Mouse (Mus musculus): Measurements from ENCODE around the gene Sfxn1. TPM values are rescaled to one million over a fixed set of nuclear protein-coding genes. Genes with fewer than 3 reads are reported as not detected.

Gene Sfxn1
- total RNA-seq, 2 experiments from 2014 or later: 42.6 to 45.1 TPM

- DNase-seq (ENCODE audit: extremely low spot score in 1 of 2, low spot score in 1 of 2): no peak
Measured at GRCm38 (mm10) chr13:54076762-54077460, 5.2 kb downstream of the Sfxn1 start.

GRCm38 (mm10) chr13:54077470-54078174 is 6.0 kb downstream of the Sfxn1 start:
- no peak for DNase-seq (ENCODE audit: extremely low spot score in 1 of 2, low spot score in 1 of 2)

DNA sequence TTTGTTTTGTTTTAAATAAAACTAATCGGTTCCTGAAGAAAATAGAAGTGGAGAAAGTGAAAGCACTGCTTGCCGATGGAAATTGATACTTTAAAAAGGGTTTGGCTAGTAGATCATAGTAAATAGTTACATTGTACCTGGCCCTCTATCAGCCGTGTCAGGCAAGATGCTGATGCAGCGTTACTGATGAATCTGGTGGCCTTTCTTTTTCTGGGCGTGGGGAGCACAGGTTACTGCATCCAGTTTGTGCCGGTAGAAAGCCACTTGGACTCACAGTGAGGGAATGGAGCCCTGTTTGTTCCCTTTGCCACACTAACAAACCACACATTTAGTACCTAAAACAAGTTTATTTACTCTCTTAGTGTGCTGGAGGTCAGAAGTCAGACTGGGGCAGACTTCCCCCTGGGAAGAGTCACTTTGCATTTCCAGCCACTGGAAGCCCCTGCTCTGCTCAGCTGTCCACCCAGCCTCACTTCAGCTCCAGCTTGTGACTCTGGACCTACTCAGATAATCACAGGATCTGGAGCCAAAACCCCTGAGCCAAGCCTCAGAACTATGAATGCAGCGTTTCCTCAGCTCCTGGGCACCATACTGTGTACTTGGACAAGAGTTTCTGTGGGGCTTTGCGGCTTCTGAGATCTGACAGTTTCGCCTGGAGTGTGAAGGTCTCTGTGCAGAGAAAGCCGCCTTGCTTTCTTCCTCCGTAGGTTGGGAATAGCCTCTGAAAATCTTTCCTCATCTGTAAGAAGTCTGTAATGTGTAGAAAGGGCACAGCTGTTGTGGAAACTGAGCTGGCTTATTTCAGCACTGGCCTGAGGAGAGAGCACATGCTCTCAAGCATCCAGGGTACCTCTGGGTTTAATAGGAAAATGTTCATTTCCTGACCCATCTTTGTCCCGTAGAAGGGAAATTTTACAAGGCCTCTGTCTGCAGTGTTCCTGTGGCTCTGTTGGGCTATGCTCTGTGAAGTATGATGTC is 8.4 kb downstream of the Sfxn1 start:
- no peak for DNase-seq (ENCODE audit: extremely low spot score in 1 of 2, low spot score in 1 of 2)

DNA sequence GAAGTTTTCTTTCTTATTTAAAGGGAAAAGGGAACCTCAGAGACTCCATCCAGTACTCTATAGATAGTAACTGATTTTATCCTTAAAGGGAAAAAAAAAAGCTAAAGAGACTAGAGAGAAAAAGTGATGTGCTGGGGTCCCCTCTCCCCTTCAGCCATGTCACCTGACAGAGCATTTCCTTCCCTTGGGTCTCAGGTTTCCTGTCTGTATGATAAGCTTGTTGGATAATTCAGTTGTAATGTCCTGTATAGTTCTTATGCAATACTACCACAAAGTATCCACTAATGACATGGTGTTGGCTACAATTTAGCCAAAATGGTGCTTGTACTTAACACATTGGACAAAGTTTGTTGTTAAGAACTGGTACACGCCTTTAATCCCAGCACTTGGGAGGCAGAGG is 9.1 kb downstream of the Sfxn1 start:
- DNase-seq (ENCODE audit: extremely low spot score in 1 of 2, low spot score in 1 of 2): no peak

DNA sequence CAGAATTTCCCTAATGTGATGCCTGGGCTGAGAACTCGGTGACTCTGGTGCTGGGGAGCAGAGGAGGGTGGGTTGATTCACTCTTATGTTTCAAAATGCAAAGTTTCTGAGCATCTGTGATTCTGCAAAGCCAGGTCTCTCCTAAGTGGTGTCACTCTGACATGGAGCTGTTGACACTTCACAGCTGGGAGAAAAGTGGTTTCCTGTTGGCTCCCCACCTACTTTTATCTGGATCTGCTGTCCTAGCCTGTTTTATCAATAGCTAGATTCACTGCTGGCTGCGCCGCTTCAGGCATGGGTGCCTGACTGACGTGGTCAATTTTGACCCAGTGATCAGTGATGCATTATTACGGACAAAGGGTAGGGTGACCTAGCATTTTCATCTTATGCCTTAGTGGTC is 11.3 kb downstream of the Sfxn1 start:
- no peak for DNase-seq (ENCODE audit: extremely low spot score in 1 of 2, low spot score in 1 of 2)

- no peak for DNase-seq (ENCODE audit: extremely low spot score in 1 of 2, low spot score in 1 of 2)
Measured at GRCm38 (mm10) chr13:54084178-54084577, 12.5 kb downstream of the Sfxn1 start.

DNA sequence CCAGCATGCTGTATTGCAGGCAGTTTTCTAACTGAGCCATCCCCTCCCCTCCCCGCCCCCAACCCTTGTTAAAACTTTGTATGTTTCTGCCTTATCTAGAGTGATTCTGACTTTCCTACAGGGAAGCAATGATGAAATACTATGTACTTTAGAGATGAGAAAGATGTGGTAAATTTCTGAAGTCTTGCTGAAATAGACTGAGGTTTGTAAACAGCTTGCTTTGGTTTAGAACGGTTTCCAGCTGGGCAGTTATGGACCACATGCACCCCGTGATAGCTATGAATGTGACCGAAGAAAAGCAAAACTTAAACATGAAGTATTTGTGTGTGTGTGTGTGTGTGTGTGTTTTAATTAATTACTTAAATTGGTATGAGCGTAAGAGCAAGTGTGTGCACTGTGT is 13.2 kb downstream of the Sfxn1 start:
- no peak for DNase-seq (ENCODE audit: extremely low spot score in 1 of 2, low spot score in 1 of 2)

GRCm38 (mm10) chr13:54085266-54085665 is 13.6 kb downstream of the Sfxn1 start:
- DNase-seq (ENCODE audit: extremely low spot score in 1 of 2, low spot score in 1 of 2): no peak

- DNase-seq (ENCODE audit: extremely low spot score in 1 of 2, low spot score in 1 of 2): no peak
Measured at GRCm38 (mm10) chr13:54091719-54092118, 20.1 kb downstream of the Sfxn1 start.

GRCm38 (mm10) chr13:54094349-54094748 is 22.7 kb downstream of the Sfxn1 start:
- DNase-seq (ENCODE audit: extremely low spot score in 1 of 2, low spot score in 1 of 2): no peak

DNA sequence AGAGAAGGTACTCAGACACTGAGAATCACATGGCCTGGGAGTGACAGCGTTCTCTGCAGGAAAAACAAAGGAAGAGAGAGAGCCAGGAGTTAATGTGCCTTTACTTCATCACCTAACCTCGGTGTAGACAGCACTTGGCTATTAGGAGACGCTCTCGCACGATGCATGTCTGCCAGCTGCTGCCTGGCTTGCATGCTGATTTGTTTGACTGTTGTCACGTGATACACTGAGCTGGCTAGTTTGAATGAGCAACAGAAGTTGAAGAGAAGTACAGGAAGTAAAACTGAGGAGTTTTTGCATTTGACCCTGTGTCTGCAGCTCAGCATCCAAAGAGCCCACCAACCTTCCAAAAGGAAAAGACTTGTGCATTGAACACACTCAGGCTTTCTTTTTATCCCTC is 23.3 kb downstream of the Sfxn1 start:
- no peak for DNase-seq (ENCODE audit: extremely low spot score in 1 of 2, low spot score in 1 of 2)

DNA sequence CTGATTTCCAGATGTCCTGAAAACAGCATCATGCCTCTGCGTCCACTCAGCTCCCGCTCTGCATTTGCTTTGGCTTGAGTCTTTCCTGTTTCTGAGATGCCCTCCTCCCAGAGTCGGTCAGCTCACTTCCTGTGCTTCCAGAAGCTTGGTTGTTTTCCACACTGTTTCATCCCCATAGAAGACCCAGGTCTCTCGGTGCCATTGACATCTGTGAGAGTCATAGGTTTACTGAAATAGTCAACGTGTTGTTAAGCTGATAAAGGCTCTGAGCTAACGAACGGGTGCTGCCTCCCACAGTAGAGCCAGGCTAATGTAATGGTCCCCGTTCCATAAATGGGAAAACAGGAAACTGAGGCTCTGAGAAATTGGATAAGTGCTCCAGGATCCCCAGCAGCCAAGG is 24.1 kb downstream of the Sfxn1 start:
- DNase-seq (ENCODE audit: extremely low spot score in 1 of 2, low spot score in 1 of 2): no peak

DNA sequence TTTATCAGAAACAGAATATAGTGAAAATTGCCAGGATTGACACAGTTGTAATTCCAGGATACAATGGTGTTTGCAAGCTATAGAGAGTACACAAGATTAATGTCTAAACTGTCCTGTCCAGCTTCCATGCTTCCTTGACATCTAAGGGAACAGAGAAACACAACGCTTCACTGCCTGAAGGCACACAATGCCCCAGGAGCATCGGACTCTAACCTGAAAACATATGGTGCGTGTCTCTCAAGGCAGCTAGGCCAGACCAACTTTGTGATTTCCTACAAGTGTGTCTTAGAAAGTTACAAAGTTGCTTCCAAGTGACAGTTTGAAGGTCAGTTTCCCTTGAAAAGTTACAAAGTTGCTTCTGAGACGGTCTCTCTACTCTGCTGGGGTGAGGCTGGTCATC is 25.6 kb downstream of the Sfxn1 start:
- DNase-seq (ENCODE audit: extremely low spot score in 1 of 2, low spot score in 1 of 2): no peak

DNA sequence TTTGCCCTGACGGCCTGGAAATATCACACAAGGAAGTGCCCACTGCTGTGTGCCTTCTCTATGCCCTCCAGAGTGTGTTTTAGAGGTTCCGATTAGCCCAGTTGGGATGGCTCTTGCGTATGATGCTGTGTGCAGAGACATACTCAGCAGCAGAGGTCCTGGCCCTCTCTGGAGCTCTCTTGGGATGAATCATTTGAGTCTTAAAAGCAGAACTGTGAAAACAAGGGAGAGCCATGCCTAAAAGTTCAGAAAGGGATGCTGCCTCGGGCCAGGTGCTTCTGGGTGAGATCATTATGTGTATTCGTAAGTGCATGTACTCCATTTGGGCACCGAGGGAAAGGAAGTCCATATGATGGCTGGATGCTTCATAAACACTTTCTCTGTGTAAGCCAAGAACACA is 26.1 kb downstream of the Sfxn1 start:
- no peak for DNase-seq (ENCODE audit: extremely low spot score in 1 of 2, low spot score in 1 of 2)

DNA sequence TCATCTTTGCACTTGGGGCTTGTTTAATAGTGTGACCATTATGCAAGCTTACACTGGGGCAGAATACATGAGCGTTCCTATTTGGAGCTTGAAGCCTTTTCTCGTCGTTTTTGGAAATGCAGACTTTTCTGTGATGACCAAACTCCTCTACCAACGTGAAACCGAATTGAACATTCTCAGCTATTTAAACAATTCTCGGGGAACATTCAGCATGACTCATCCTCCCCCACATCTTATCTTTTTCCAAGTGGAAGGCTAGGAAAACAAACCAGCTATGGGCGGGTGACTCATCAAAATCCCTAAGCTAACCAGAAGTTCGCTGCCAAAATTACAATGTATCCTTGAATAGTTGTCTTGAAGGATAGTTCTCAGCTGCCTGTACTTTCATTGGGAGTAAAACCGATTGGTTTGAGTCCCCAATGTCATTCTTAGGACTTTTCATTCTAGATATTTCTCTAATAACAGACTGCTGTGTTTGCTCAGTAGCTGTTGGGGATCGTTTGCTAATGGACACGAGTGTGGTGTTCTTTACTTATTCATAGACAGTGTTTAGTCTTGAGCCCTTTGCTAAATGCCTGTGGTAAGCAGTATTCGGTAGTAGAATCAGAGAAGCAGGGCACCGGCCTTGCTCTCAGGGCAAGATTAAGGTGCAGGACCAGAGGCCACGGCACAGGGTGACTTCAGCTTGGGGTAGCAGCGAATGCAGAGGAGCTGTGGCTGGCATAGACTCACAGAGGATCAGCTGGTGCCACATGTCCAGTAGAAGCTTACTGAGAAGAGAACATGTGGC is 29.6 kb downstream of the Sfxn1 start:
- no peak for DNase-seq (ENCODE audit: extremely low spot score in 1 of 2, low spot score in 1 of 2)

DNA sequence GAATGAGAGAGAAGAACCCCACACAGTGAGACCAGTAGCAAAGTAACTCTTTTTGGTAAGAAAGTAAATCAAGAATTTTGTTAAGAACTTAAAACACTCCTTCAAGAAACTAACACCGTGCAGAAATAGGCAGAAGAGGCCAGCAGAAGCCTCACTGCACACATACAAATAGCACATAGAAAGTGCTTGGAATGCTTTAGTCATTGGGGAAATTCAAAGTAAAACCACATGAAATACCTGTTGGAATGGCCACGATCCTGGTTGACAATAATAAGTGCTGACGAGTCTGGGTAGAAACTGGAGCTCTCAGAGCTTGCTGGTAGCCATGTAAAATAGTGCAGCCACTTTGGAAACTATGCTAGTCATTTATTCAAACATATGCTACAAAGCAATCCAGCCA is 30.4 kb downstream of the Sfxn1 start:
- no peak for DNase-seq (ENCODE audit: extremely low spot score in 1 of 2, low spot score in 1 of 2)

DNA sequence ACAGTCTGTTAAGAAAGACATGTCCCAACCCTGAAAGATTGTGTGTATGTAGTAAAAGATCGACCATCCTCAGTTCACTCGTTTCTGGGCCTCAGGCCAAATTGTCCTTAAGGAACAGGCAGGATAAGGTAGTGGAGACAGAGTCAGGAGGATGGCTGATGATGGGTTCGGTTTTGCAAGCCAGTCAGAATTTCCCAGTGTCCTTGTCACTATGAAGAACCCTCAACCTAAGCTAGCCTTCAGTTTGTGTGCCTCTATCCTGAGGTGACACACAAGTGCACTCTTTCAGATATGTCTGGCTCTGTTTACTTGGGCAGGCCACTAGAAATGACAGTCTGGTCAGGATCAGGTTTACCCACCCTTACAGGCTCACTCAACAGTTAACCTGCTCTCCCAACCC is 31.6 kb downstream of the Sfxn1 start:
- no peak for DNase-seq (ENCODE audit: extremely low spot score in 1 of 2, low spot score in 1 of 2)

GRCm38 (mm10) chr13:54103866-54104265 is 32.2 kb downstream of the Sfxn1 start:
- no peak for DNase-seq (ENCODE audit: extremely low spot score in 1 of 2, low spot score in 1 of 2)

DNA sequence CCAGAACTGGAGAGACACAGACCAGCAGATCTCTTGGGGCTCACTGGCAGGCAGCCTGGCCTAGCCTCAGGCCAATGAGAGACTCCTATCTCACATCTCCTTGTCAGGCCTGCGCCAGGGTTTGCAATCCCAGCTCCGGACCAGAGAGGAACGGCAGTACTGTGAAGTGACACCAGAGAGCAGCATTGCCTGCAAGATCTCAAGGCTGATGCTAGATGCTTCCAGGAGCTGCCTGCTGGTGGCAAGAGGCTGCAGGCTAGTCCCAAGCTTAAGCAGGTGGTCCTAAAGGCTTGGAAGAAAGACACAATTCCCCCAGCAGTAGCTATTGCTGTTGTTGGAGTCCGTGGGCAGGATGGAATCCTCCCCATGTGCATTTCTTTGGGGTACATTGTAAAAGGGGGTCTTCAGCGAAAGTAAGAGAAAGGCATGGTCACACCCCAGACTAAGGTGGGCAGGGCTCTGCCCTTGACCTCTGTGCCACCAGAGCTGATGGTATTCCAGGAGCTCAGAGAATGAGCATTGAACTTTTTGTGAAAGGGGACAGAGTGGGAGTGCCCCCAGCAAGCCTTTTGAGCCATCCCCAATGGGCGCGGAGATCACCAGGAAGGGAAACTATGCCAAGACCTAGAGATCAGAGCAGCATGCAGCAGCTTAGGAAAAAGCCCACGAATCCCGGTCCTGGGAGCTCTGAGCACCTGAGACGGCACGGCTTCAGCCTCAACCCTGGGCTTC is 42.3 kb downstream of the Sfxn1 start:
- DNase-seq (ENCODE audit: extremely low spot score in 1 of 2, low spot score in 1 of 2): peak; percentile 77 to 88

DNA sequence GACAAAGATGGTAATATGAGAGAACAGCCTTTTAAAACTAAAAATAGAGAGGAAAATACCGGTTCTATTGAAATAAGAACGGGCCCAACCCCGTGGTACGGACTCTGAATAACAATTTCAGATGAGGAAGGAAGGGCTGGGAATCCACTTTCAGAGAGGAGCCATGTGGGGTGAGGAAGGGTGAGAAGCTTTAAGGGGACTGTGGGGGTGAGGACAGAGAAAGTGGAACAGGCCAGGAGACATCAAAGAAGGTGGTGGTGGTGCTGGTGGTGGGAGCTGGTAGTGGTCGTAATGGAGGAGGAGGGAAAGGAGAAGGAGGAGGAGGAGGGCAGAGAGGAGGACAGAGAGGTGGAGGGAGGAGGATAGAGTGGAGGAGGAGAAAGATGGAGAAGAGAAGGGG is 43.3 kb downstream of the Sfxn1 start:
- DNase-seq (ENCODE audit: extremely low spot score in 1 of 2, low spot score in 1 of 2): no peak

Measured in layer of hippocampus, postnatal 25 days (tissue).